Mouse (Mus musculus) brain, embryonic 18.5 days (tissue): Measurements from ENCODE around the gene Zfp931.
"Not testable (repeated sequence)": the region's sequence is repeated elsewhere in the genome, so short reads cannot be mapped to it uniquely, and the experiment has no call there.

Experiments
- DNase-seq: peaks from one replicate; pipeline ENCODE4 v3.0.0-alpha.2; 2012; ENCODE audit warnings: low read depth, low spot score

Zfp931 gene

GRCm38 (mm10) chr2:178078166-178078717 is at the start of gene Zfp931:
Zfp931 (minus strand) TSS chr2:178078476.
- DNase-seq, result not testable (repeated sequence)

GRCm38 (mm10) chr2:178126041-178126820 is 48.0 kb upstream of the Zfp931 start:
- DNase-seq, result no peak

DNA sequence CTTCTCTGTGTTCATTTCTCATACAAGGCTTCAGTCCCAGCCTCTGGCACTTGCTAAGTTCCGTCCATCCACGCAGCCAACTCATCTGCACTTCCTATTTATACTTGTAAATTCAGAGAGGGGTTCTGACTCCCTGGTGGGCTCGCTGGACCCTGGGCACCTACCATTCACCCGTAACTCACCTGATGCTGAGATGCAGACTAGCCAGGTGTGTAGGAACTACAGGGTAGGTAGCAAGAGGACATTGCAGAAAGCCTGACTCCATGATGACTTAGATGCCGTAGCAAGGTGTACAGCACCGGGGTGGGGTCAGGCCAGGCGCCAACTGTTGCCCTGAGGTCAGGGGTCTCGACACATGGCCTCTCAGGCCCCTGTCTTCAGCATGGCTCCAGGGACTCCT is 47.2 kb upstream of the Zfp931 start:
- DNase-seq, result no peak

GRCm38 (mm10) chr2:178123466-178123865 is 45.2 kb upstream of the Zfp931 start:
- no peak for DNase-seq

- no peak for DNase-seq
These were observed 43.8 kb upstream of the Zfp931 start for GRCm38 (mm10) chr2:178121946-178122665.

DNA sequence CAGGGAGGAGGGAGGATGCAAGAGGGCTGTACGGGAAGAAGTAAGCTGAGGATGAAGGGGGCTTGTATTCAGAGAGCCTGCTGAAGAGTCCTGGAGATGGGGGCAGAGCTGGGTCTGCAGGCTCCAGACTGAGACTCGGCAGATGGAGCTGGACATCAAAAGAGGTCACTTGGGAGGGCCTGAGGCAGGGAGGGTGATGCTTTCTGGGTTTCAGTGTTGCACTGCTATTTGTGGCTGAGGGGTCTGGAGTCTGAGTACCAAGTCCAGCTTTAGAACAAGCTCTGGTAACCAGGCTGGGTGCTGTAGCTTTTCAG is 43.1 kb upstream of the Zfp931 start:
- no peak for DNase-seq

DNA sequence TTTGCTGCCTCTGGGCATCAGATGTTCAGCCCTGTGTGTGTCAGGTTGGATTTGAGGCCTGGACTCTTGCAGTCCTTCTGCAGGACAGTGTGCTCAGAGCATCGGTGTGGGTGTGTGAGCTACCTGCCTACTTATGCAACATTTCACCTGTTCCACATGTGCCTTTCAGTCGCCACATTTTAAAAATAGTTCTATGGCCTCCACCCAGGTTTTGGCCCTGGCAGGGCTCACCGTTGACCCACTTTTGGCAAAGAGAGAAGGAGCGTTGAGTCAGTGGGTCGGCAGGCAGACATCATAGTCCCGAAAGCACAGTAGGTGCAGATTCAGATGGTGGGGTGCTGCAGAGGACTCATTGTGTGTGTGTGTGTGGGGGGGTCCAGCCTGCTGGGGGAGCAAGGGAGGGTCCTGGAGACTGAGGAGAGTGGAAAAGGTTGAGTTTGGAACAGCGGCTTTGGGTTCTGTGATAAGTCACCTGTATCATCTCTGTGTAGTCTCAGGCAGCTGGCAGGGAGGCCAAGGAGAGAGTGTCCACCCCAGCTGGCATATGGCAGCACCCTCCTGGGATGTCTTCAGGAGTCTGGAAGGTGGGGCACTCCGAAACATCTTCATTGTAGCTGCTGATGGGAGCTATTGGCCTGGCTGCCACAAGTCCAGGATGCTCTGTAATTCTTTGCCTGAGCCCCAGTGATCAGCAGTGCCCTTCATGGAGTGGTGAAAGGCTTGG is 42.5 kb upstream of the Zfp931 start:
- DNase-seq, result no peak

DNA sequence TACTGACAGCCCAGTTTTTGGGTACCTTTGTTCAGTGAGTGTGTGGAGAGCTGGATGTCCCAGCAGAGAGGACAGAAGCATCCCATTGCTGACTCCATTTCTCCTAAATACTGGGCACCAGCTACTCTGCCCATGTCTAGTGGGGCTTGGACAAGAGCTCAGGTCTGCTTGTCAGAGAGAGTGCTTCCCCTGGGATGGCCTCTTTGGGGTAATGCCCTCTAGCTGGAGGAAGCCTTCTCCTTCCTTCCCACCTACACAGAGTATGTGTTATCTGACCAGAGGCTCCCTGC is 42.0 kb upstream of the Zfp931 start:
- DNase-seq, result no peak

DNA sequence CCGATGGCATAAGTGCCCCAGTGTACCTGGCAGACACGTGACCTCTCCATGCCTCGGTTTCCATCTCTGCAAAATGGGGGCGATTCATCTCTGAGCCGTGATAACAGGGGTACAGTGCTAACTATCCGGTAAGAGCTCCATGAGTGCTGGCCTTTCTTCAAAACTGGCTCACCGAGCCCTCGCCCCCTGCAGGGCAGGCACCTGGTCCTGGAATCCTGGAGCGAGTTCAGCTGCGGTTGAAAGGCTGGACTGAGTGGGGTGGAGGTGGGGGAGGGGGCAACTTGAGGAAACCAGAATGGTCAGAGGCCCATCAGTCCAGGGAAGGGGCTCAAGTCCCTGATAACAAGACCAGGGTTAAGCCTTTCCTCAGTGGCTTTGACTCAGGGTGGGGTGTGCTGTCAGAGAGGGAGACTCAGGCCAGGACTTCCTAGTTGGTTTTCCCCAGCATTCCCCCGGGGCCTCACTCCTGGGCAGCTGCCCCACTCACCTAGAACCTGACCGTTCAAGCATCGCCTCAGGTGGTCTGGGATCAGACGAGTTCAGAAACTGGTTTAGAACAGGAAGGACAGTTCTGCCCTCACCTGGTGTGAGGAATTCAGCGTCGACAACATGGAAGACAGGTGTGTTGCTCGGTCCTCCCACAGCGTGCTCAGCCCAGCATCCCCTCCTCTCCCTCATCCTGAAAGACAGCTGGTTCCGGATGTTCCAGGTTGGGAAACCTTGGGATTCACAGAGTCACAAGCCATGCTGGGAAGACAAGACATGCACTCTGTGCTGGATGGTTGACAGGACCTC is 41.5 kb upstream of the Zfp931 start:
- DNase-seq, result no peak

- DNase-seq, result no peak
These were observed 40.7 kb upstream of the Zfp931 start, which contains the start of gene Phactr3 for GRCm38 (mm10) chr2:178118801-178119560. Phactr3 (plus strand) TSS chr2:178118975.

GRCm38 (mm10) chr2:178117946-178118345 is 39.7 kb upstream of the Zfp931 start:
- no peak for DNase-seq

GRCm38 (mm10) chr2:178101957-178102356 is 23.7 kb upstream of the Zfp931 start:
- DNase-seq, result no peak

DNA sequence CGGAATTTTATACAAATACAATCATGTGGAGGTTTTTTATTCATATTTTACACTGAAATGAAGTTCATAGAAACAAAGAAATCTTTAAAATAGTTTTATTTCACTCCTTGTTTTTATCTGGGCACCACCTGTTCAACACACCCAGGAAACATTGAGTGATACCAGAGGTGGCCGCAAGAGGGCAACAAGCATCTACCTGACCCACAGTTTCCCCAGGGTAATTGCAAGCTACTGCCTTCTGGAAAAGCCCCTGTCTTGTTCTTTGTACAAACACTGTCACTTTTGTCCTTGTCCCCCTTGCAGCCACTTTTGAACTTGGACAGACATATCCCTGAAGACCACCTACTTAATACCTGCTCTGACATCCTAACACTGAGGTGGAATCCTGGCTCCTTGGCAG is 19.7 kb upstream of the Zfp931 start:
- DNase-seq, result no peak

DNA sequence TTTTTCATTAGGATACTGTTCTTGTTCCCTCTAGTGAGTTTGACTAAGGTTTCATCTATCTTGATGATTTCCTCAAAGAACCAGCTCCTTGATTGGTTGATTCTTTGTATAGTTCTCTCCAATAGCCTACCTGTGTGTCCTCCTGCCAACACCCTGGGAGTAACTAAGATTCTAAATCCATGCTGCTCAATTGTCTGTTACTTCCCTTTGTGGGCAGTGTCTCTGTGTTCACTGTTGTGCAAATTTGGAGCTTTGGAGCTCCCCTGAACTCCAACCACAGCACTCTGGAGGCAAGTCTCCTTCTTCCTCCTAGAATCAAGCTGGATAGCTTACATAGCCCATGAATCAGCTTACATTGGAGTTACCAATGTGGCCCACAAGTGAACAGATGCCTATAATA is 11.3 kb upstream of the Zfp931 start:
- no peak for DNase-seq

- DNase-seq, result no peak
These were observed 20.1 kb downstream of the Zfp931 start for GRCm38 (mm10) chr2:178058195-178058594.

- DNase-seq, result not testable (repeated sequence)
These were observed 50.7 kb downstream of the Zfp931 start for GRCm38 (mm10) chr2:178027601-178028000.

DNA sequence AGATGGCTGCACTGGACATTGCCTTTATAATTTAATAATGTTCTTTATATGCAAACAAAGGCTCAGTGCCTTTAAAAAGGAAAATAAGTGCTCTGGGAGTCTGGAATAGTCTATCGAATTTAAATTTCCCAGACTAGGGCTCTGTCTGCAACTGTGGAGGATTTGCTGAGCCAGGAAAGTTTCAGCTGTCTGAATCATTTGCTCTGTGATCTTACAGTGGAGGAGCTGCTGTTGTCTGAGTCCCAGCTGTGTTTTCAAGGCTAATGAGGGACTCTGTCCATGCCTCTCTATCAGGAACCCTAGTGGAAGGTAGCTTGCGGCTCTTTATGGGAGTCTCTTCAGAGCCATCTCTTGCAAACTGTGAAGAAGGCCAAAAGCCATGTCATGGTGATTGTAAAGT is 54.4 kb downstream of the Zfp931 start:
- not testable (repeated sequence) for DNase-seq

DNA sequence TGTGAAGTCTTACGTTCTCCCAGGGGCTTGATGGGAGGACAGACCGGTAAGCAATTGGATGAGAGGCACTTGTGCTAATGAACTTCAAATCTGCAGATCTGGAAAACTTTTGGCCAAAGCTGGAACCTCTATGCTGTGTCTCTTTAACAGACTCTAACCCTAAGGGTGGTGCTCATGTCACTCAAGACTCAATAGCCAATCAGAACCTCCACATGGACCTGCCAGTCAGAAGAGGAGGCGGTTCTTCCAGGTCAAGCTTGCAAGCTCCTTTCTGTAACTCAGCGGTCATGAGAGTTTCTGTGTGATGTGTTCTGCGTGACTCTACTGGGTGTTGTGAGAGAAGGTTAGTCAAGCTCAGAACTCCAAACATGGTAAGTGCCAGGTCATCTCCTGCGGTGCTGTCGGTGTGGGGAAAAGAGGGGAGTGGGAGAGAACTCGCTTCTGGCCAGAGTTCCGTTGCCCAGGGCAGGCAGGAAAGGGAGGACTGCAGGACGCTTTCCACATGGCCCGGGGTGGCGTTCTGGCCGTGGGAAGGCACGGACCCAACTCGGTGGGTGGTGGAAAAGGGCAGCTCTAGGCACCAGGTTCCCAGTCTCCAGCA is 55.2 kb downstream of the Zfp931 start, which contains the start of gene Zfp971:
Gene Zfp971, plus strand, starts transcription at position 274 of the 601 bp plus-strand sequence.
- not testable (repeated sequence) for DNase-seq

GRCm38 (mm10) chr2:178020773-178021172 is 57.5 kb downstream of the Zfp931 start:
- DNase-seq, result not testable (repeated sequence)

DNA sequence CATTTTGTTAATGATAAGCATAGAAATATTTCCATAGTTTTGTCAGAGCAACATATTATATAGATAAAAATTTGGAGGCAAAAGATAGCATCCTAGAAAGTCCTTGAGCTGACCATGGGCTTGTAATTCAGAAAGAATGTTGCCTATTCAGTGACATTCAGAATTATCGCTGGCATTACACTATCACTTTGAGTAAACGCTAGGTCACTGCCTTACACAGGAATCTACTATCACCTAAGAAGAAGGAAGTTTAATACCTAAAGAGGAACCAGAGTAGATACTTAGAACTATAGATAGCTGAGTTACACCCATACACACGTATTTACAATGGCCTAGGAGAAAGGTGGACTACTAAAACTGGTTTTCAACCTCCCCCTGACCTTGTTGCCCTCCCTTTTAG is 58.8 kb downstream of the Zfp931 start:
- DNase-seq, result not testable (repeated sequence)
